Mouse (Mus musculus) embryonic facial prominence, embryonic 11.5 days (tissue): ENCODE results near the gene Lamtor5. TPM values are rescaled to one million over a fixed set of nuclear protein-coding genes. Genes with fewer than 3 reads are reported as not detected.

Source experiments
- ATAC-seq: fragments of 200-750 bp; cut with Nextera tagmentation; replicated peaks from 2 replicates; pipeline ENCODE4 v1.8.0; 2017; ENCODE audit warnings: low read depth; ENCODE audit not compliant: insufficient number of reproducible peaks, low FRiP score, low TSS enrichment
- DNase-seq: peaks from one replicate; pipeline ENCODE4 v3.0.0-alpha.2; 2015; ENCODE audit warnings: low spot score
- H3K27ac ChIP-seq: fragments of 300-500 bp; sonication (generic); replicated peaks from 2 replicates; pipeline ENCODE4 v1.5.1; 2014; ENCODE audit warnings: mild to moderate bottlenecking, low read depth, low read length, control low read depth
- H3K27me3 ChIP-seq: fragments of 300-500 bp; sonication (generic); 2 replicates; pipeline ENCODE4 v1.6.1; 2014; ENCODE audit warnings: mild to moderate bottlenecking, low read length, moderate library complexity, mixed read lengths; ENCODE audit not compliant: control insufficient read depth, insufficient read depth
- H3K36me3 ChIP-seq: fragments of 300-500 bp; sonication (generic); replicated peaks from 2 replicates; pipeline ENCODE4 v1.6.1; 2014; ENCODE audit warnings: low read depth, mild to moderate bottlenecking, low read length, moderate library complexity, mixed read lengths; ENCODE audit not compliant: control insufficient read depth, insufficient read depth
- H3K4me1 ChIP-seq: fragments of 300-500 bp; sonication (generic); 2 replicates; pipeline ENCODE4 v1.6.1; 2014; ENCODE audit warnings: low read length, mixed read lengths; ENCODE audit not compliant: control insufficient read depth, insufficient read depth
- H3K4me2 ChIP-seq: fragments of 300-500 bp; sonication (generic); 2 replicates; pipeline ENCODE4 v1.6.1; 2014; ENCODE audit warnings: low read depth, mild to moderate bottlenecking, control low read depth, low read length, moderate library complexity
- H3K4me3 ChIP-seq: fragments of 300-500 bp; sonication (generic); 2 replicates; pipeline ENCODE4 v1.5.1; 2014; ENCODE audit warnings: low read depth, low read length, control low read depth
- H3K9ac ChIP-seq: fragments of 300-500 bp; sonication (generic); replicated peaks from 2 replicates; pipeline ENCODE4 v1.6.1; 2014; ENCODE audit warnings: mild to moderate bottlenecking, control low read depth, low read length
- H3K9me3 ChIP-seq: fragments of 300-500 bp; sonication (generic); replicated peaks from 2 replicates; pipeline ENCODE4 v1.6.1; 2016; ENCODE audit warnings: mild to moderate bottlenecking, low read length, inconsistent platforms, mixed read lengths; ENCODE audit not compliant: control insufficient read depth
- WGBS: fragments of 180-500 bp; shearing (Covaris S2); extraction: QIAGEN DNeasy Blood & Tissue Kit; methylation state at CpG from one replicate; pipeline ENCODE4 v1.1.7; 2014; 5-methylcytosine and 5-hydroxymethylcytosine counted together
- polyA plus RNA-seq: library from polyadenylated mRNA; unstranded; fragments of >200 nt; fragmentation: Nextera tagmentation; extraction: Ambion mirVana; gene quantifications from 2 replicates; pipeline ENCODE4 v1.2.1, GENCODE M21; 2014

The Lamtor5 gene
- polyA plus RNA-seq, 1 experiment from 2014 or later, result 186 TPM

DNA sequence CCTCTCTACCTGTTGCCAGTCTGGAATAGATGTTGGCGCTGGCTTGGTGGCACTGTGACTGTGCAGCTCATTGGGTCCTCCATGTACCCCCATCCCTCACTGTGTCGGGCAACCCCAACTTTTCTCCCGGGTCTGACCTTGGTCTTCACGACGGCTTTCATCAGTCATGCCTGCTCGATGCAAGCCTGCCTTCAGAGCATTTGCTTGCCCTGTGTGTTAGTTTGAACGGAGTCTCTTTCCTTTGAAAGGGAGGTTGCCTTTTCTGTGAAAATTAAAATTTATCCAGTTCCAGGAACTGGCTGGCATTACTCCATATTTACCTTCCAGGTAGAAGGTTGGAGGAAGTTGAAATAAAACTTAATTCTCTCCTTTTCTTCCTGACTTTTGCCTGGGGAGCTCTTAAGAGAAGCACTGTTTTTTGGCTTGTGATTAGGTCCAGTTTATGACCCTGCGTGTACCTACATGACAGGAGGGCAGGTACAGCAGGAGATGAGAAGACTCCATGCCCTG, 40.1 kb upstream of the Lamtor5 start:
- H3K4me2 ChIP-seq, result no peak overlapping the region
- H3K36me3 ChIP-seq, result no peaks in the 10 kb centered on the region
- no peak overlapping the region for H3K27ac ChIP-seq
- no peaks in the 10 kb centered on the region for H3K27me3 ChIP-seq
- no peak for ATAC-seq
- WGBS, result 90% methylated on average over 8 of the region's 8 CpGs
- no peak for DNase-seq
- no peaks in the 10 kb centered on the region for H3K9me3 ChIP-seq
- H3K4me1 ChIP-seq, result no peaks in the 10 kb centered on the region
- H3K4me3 ChIP-seq, result no peak overlapping the region
- H3K9ac ChIP-seq, result no peak overlapping the region

DNA sequence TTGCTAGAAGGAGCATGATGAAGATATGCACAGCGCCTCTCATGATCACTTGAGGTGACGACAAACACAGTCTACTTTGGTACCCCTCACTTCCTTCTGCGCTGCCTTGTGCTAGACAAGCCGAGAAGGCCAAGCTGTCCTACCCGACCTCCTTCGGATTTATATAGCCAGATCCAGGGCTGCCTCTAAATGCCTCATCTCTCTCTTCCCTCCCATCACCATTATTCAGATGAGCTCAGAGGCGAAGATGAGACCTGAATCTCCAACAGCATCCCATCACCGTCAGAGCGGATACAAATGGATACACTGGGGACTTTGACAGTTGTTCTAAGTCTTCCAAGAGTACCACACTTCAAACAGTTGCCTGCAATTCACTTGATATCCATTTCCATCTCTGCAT, 39.1 kb upstream of the Lamtor5 start, which contains the start of gene Prok1:
TSS of gene Prok1 (minus strand) at position 101 of the 400 bp plus-strand sequence.
- Histone ChIP-seq H3K27me3 (no peaks in the 10 kb centered on the region), H3K27ac (no peak within 1 kb of the TSS), H3K4me3 (no peak within 1 kb of the TSS), H3K4me1 (no peaks in the 10 kb centered on the region), H3K9me3 (no peaks in the 10 kb centered on the region), H3K36me3 (no peaks in the 10 kb centered on the region), H3K9ac (no peak within 1 kb of the TSS), H3K4me2 (no peak within 1 kb of the TSS)
- DNase-seq (no peak), ATAC-seq (no peak)
- WGBS, result 90% methylated on average over 9 of the region's 9 CpGs

- DNase-seq (no peak), ATAC-seq (no peak)
- 48% methylated on average over 14 of the region's 14 CpGs for WGBS
- Histone ChIP-seq H3K9ac (no peak overlapping the region), H3K36me3 (no peaks in the 10 kb centered on the region), H3K4me3 (no peak overlapping the region), H3K4me1 (no peaks in the 10 kb centered on the region), H3K27me3 (no peaks in the 10 kb centered on the region), H3K4me2 (no peak overlapping the region), H3K27ac (no peak overlapping the region), H3K9me3 (no peaks in the 10 kb centered on the region)
Observed at GRCm38 (mm10) chr3:107241389-107242094, 37.1 kb upstream of the Lamtor5 start.

- no peaks in the 10 kb centered on the region for H3K36me3 ChIP-seq
- H3K4me1 ChIP-seq, result no peaks in the 10 kb centered on the region
- H3K4me3 ChIP-seq, result no peak overlapping the region
- no peak overlapping the region for H3K4me2 ChIP-seq
- H3K9ac ChIP-seq, result no peak overlapping the region
- H3K27ac ChIP-seq, result no peak overlapping the region
- DNase-seq (no peak), ATAC-seq (no peak)
- 77% methylated on average over 6 of the region's 6 CpGs for WGBS
- no peaks in the 10 kb centered on the region for H3K27me3 ChIP-seq
- no peaks in the 10 kb centered on the region for H3K9me3 ChIP-seq
Observed at GRCm38 (mm10) chr3:107246876-107247275, 31.8 kb upstream of the Lamtor5 start.

DNA sequence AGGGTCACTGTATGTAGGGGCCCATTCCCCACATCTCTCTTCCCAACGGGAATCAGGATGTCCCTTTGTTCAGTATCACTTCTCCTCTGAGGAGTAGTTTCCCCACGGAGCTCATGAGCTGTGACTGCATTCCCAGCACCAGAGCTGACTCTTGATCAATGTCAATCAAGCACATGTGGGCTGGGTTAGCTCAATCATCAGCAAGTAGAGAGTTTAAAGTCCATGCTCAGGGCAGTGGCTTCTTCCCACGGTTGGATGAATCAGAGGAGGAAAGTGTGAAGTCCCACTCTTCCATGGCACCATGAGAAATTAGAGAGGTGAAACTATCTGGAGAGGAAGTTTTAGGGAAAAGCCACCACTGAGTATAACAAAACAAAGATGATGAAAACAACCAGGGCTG, 29.6 kb upstream of the Lamtor5 start:
- no peak for DNase-seq
- H3K27me3 ChIP-seq, result no peaks in the 10 kb centered on the region
- H3K4me2 ChIP-seq, result no peak overlapping the region
- no peak overlapping the region for H3K4me3 ChIP-seq
- no peak overlapping the region for H3K9ac ChIP-seq
- no peak overlapping the region for H3K27ac ChIP-seq
- H3K4me1 ChIP-seq, result no peaks in the 10 kb centered on the region
- ATAC-seq, result no peak
- 68% methylated on average over 3 of the region's 3 CpGs for WGBS
- H3K9me3 ChIP-seq, result no peaks in the 10 kb centered on the region
- no peaks in the 10 kb centered on the region for H3K36me3 ChIP-seq

DNA sequence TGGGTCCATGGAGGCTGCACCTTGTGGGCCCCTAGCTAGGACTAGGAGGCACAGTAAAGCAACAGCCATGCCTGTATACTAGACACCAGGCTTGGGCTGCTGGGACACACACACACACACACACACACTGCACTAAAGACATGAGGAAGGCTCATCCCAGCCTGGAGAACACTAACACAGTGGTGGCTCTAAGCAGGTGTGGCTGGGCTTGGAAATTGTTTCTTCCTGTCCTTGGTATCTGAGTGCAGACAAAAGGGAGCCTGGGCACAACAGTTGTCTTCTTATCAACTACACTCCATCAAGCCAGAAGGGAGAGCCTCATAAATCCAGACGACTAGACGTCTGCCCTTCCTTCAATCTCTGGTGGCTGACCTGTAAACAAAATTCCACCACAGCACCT, 28.3 kb upstream of the Lamtor5 start:
- DNase-seq (no peak), ATAC-seq (no peak)
- Histone ChIP-seq H3K4me2 (no peak overlapping the region), H3K9me3 (no peaks in the 10 kb centered on the region), H3K4me3 (no peak overlapping the region), H3K36me3 (no peaks in the 10 kb centered on the region), H3K27ac (no peak overlapping the region), H3K9ac (no peak overlapping the region), H3K4me1 (no peaks in the 10 kb centered on the region), H3K27me3 (no peaks in the 10 kb centered on the region)
- WGBS, result 68% methylated on average over 2 of the region's 2 CpGs

DNA sequence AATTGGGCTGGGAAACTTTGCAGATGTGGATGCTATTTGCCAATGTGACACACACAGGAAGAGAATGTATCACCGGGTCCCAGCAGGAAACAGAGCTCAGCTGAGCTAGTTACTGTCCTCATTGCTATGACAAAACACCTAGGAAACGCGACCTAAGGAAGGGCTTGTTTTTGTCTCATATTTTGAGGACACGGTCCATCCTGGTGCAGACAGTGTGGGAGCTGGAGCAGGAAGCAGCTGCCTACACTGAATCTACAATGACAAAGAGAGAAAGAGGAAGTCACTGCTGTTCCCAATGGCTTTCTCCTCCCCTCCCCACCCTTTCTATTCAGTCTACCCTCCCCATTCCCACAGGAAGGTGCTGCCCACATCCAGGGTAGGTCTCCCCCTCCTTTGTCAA, 26.6 kb upstream of the Lamtor5 start:
- no peak overlapping the region for H3K27ac ChIP-seq
- 75% methylated on average over 4 of the region's 4 CpGs for whole genome bisulfite sequencing

DNA sequence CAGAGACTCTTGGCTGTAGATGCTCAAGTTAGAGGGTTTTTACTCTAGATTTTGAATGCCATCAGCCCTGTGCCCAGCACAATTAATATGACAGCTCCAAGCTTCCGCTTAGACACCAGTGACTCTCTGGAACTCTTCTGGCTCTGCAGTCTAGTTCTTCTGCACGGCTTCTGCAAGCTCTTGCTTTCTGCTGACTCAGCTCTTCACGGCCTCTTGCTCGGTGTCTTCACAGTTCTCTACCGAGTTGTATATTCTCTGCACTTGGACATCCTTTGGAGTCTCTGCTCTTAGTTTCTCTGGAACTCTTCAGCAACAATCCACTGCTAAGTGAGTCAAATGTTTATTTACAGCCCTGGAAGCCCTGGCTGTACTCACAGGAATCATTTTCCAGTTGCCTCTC, 24.7 kb upstream of the Lamtor5 start:
- no peak overlapping the region for H3K4me2 ChIP-seq
- H3K4me3 ChIP-seq, result no peak overlapping the region
- 84% methylated on average over 5 of the region's 5 CpGs for WGBS
- no peak for DNase-seq
- H3K36me3 ChIP-seq, result no peaks in the 10 kb centered on the region
- no peak overlapping the region for H3K27ac ChIP-seq
- no peaks in the 10 kb centered on the region for H3K9me3 ChIP-seq
- H3K9ac ChIP-seq, result no peak overlapping the region
- ATAC-seq, result no peak
- no peaks in the 10 kb centered on the region for H3K27me3 ChIP-seq
- no peaks in the 10 kb centered on the region for H3K4me1 ChIP-seq

More for the DNA sequence above, 26.6 kb upstream of the Lamtor5 start:
- Histone ChIP-seq H3K4me3 (no peak overlapping the region), H3K9ac (no peak overlapping the region), H3K9me3 (no peaks in the 10 kb centered on the region), H3K27me3 (no peaks in the 10 kb centered on the region), H3K36me3 (no peaks in the 10 kb centered on the region), H3K4me1 (no peaks in the 10 kb centered on the region), H3K4me2 (no peak overlapping the region)
- ATAC-seq (no peak), DNase-seq (no peak)
